Mouse (Mus musculus) CH12.LX (cell line): Measurements from ENCODE around the gene Gstt2.

Experiments used
- CHD1 ChIP-seq: IDR thresholded peaks from 2 replicates; pipeline ENCODE4 v1.6.1; 2012; ENCODE audit warnings: low read depth, low read length, improper control_type of control experiment, inconsistent platforms
- CHD2 ChIP-seq: IDR thresholded peaks from 2 replicates; pipeline ENCODE4 v1.6.1; 2011; ENCODE audit warnings: low read length, improper control_type of control experiment
- CTCF ChIP-seq, 2 experiments: IDR thresholded peaks in 1 of 2; conservative IDR thresholded peaks in 1 of 2; 2 replicates each; pipeline ENCODE4 v1.5.1; 2011 to 2012; ENCODE audit warnings: low read depth in 2 of 2, low read length in 2 of 2, improper control_type of control experiment in 1 of 2, inconsistent platforms in 1 of 2, mild to moderate bottlenecking in 1 of 2, moderate library complexity in 1 of 2
- EP300 ChIP-seq: IDR thresholded peaks from 2 replicates; pipeline ENCODE4 v1.6.1; 2011; ENCODE audit warnings: low read length, improper control_type of control experiment
- JUN ChIP-seq: IDR thresholded peaks from 2 replicates; pipeline ENCODE4 v1.6.1; 2011; ENCODE audit warnings: low read depth, mild to moderate bottlenecking, low read length, improper control_type of control experiment, moderate library complexity; ENCODE audit not compliant: insufficient read depth
- JUND ChIP-seq: conservative IDR thresholded peaks from 2 replicates; pipeline ENCODE4 v1.6.1; 2011; ENCODE audit warnings: low read depth, low read length, improper control_type of control experiment
- MEF2A ChIP-seq: IDR thresholded peaks from 2 replicates; pipeline ENCODE4 v1.6.1; 2014; ENCODE audit warnings: low read depth, mild to moderate bottlenecking, inconsistent platforms, low read length, improper control_type of control experiment, borderline replicate concordance
- NRF1 ChIP-seq: IDR thresholded peaks from 2 replicates; pipeline ENCODE4 v1.6.1; 2014; ENCODE audit warnings: low read depth, mild to moderate bottlenecking, inconsistent platforms, low read length, improper control_type of control experiment, moderate library complexity
- POLR2A ChIP-seq: IDR thresholded peaks from 2 replicates; pipeline ENCODE4 v1.6.1; 2011; ENCODE audit warnings: low read depth, mild to moderate bottlenecking, improper control_type of control experiment, low read length
- TCF12 ChIP-seq: IDR thresholded peaks from 2 replicates; pipeline ENCODE4 v1.6.1; 2014; ENCODE audit warnings: low read depth, mild to moderate bottlenecking, inconsistent platforms, low read length, improper control_type of control experiment
- ZMIZ1 ChIP-seq: IDR thresholded peaks from 2 replicates; pipeline ENCODE4 v1.6.1; 2012; ENCODE audit warnings: low read depth, mild to moderate bottlenecking, inconsistent platforms, low read length, improper control_type of control experiment
- ZNF384 ChIP-seq: IDR thresholded peaks from 2 replicates; pipeline ENCODE4 v1.6.1; 2012; ENCODE audit warnings: low read depth, low read length, improper control_type of control experiment, inconsistent platforms

GRCm38 (mm10) chr10:75878836-75879235 is 41.6 kb upstream of the Gstt2 start:
- TF ChIP-seq CTCF (conservative IDR thresholded peaks at IDR 0.05 in 1 of 2, IDR thresholded peaks at IDR 0.05 in 1 of 2; ENCODE audit: low read depth in 2 of 2, low read length in 2 of 2), result no peak
- TF ChIP-seq POLR2A, result no peak
- TF ChIP-seq JUN, result no peak
- no peak for TF ChIP-seq JUND
- no peak for TF ChIP-seq TCF12
- no peak for TF ChIP-seq EP300
- no peak for TF ChIP-seq CHD1
- TF ChIP-seq NRF1, result no peak
- TF ChIP-seq MEF2A, result no peak
- no peak for TF ChIP-seq ZNF384
- no peak for TF ChIP-seq CHD2
- TF ChIP-seq ZMIZ1, result no peak
